Mouse (Mus musculus) spleen, postnatal 10 days (tissue): ENCODE results near the gene Tubb2b.

Experiments
- DNase-seq, 2 experiments: peaks; one replicate each; pipeline ENCODE4 v3.0.0; 2021 to 2022; ENCODE audit warnings: low spot score in 2 of 2

Tubb2b gene

GRCm38 (mm10) chr13:34136605-34137004 is 6.3 kb upstream of the Tubb2b start:
- DNase-seq: no peak

GRCm38 (mm10) chr13:34134276-34134675 is 4.0 kb upstream of the Tubb2b start:
- no peak for DNase-seq

GRCm38 (mm10) chr13:34133326-34134071 is 3.2 kb upstream of the Tubb2b start:
- DNase-seq: no peak

GRCm38 (mm10) chr13:34132875-34133274 is 2.6 kb upstream of the Tubb2b start:
- no peak for DNase-seq

- DNase-seq: no peak
Observed at GRCm38 (mm10) chr13:34132299-34132698, 2.0 kb upstream of the Tubb2b start.

- DNase-seq: peak in 1 of 2 experiments; percentile 75
Observed at GRCm38 (mm10) chr13:34131708-34132060, 1.4 kb upstream of the Tubb2b start.

- DNase-seq: peak in 1 of 2 experiments; percentile 41
Observed at GRCm38 (mm10) chr13:34131011-34131707, 893 bp upstream of the Tubb2b start.

- DNase-seq: peak; percentile 18 to 53
Observed at GRCm38 (mm10) chr13:34129485-34130225, 611 bp downstream of the Tubb2b start.

- DNase-seq: no peak
Observed at GRCm38 (mm10) chr13:34128276-34129114, 1.8 kb downstream of the Tubb2b start.

- DNase-seq: no peak
Observed at GRCm38 (mm10) chr13:34125711-34126110, 4.6 kb downstream of the Tubb2b start.

- DNase-seq: no peak
Observed at GRCm38 (mm10) chr13:34120536-34120935, 9.7 kb downstream of the Tubb2b start.

- no peak for DNase-seq
Observed at GRCm38 (mm10) chr13:34119406-34119805, 10.9 kb downstream of the Tubb2b start.

GRCm38 (mm10) chr13:34118816-34119215 is 11.4 kb downstream of the Tubb2b start:
- peak in 1 of 2 experiments; percentile 48 for DNase-seq

- no peak for DNase-seq
Observed at GRCm38 (mm10) chr13:34116508-34116907, 13.8 kb downstream of the Tubb2b start.

- DNase-seq: no peak
Observed at GRCm38 (mm10) chr13:34114654-34115053, 15.6 kb downstream of the Tubb2b start.

- DNase-seq: no peak
Observed at GRCm38 (mm10) chr13:34113086-34113485, 17.2 kb downstream of the Tubb2b start.

- DNase-seq: no peak
Observed at GRCm38 (mm10) chr13:34112369-34113081, 17.7 kb downstream of the Tubb2b start.

- no peak for DNase-seq
Observed at GRCm38 (mm10) chr13:34111878-34112277, 18.4 kb downstream of the Tubb2b start.

- no peak for DNase-seq
Observed at GRCm38 (mm10) chr13:34111019-34111418, 19.2 kb downstream of the Tubb2b start.

- DNase-seq: no peak
Observed at GRCm38 (mm10) chr13:34109677-34110058, 20.6 kb downstream of the Tubb2b start.
